Mouse (Mus musculus): ENCODE results near the gene Card9. TPM values are rescaled to one million over a fixed set of nuclear protein-coding genes. Genes with fewer than 3 reads are reported as not detected.
"Not testable (repeated sequence)": the region's sequence is repeated elsewhere in the genome, so short reads cannot be mapped to it uniquely, and the experiment has no call there.

The Card9 gene
- polyA plus RNA-seq, 1 experiment from 2014 or later, result 1.0 TPM

- H3K9me3 ChIP-seq, result no peaks in the 10 kb centered on the region
- peak within 1 kb of the TSS; percentile 97 for H3K9ac ChIP-seq
- WGBS, result under 1% methylated on average over 60 of the region's 60 CpGs
- ATAC-seq (ENCODE audit: low FRiP score, low read depth), result peak; percentile 81
- peaks cover 23% of the 10 kb centered on the region for H3K4me1 ChIP-seq
- H3K27me3 ChIP-seq (replicated peaks), result no peaks in the 10 kb centered on the region
- H3K4me3 ChIP-seq, result peak within 1 kb of the TSS; percentile 97
- no peak within 1 kb of the TSS for H3K27ac ChIP-seq
- H3K36me3 ChIP-seq, result peaks cover 73% of the 10 kb centered on the region
- peak within 1 kb of the TSS; percentile 100 for H3K4me2 ChIP-seq (replicated peaks)
Measured at GRCm38 (mm10) chr2:26389154-26389690, 28.5 kb upstream of the Card9 start, which contains the start of the genes Entr1 and Pmpca. Gene Entr1, minus strand, starts transcription at chr2:26389316. Gene Pmpca, plus strand, starts transcription at chr2:26389339.

GRCm38 (mm10) chr2:26388682-26389153 is 28.0 kb upstream of the Card9 start:
- under 1% methylated on average over 45 of the region's 45 CpGs for WGBS
- H3K27ac ChIP-seq, result no peak overlapping the region
- no peaks in the 10 kb centered on the region for H3K27me3 ChIP-seq (replicated peaks)
- peak; percentile 62 for ATAC-seq (ENCODE audit: low FRiP score, low read depth)
- H3K9ac ChIP-seq, result peak overlapping the region; percentile 97
- no peaks in the 10 kb centered on the region for H3K9me3 ChIP-seq
- peak overlapping the region; percentile 100 for H3K4me2 ChIP-seq (replicated peaks)
- H3K4me3 ChIP-seq, result peak overlapping the region; percentile 97
- peaks cover 23% of the 10 kb centered on the region for H3K4me1 ChIP-seq
- H3K36me3 ChIP-seq, result peaks cover 73% of the 10 kb centered on the region

- no peak for ATAC-seq (ENCODE audit: low FRiP score, low read depth)
- H3K36me3 ChIP-seq, result peaks cover 73% of the 10 kb centered on the region
- H3K9ac ChIP-seq, result peak overlapping the region; percentile 97
- H3K4me1 ChIP-seq, result peaks cover 23% of the 10 kb centered on the region
- H3K9me3 ChIP-seq, result no peaks in the 10 kb centered on the region
- peak overlapping the region; percentile 100 for H3K4me2 ChIP-seq (replicated peaks)
- 89% methylated on average over 3 of the region's 3 CpGs for WGBS
- no peak overlapping the region for H3K27ac ChIP-seq
- H3K4me3 ChIP-seq, result peak overlapping the region; percentile 97; the same call in 1 of the 2 replicates
- no peaks in the 10 kb centered on the region for H3K27me3 ChIP-seq (replicated peaks)
Measured at GRCm38 (mm10) chr2:26387713-26388112, 27.0 kb upstream of the Card9 start.

GRCm38 (mm10) chr2:26380871-26381270 is 20.2 kb upstream of the Card9 start:
- H3K27me3 ChIP-seq (replicated peaks); H3K9me3 ChIP-seq; H3K27ac ChIP-seq; H3K4me1 ChIP-seq; ATAC-seq (ENCODE audit: low FRiP score, low read depth): not testable (repeated sequence)
- H3K36me3 ChIP-seq, result peaks cover 65% of the 10 kb centered on the region
- peak overlapping the region; percentile 80 for H3K9ac ChIP-seq
- H3K4me2 ChIP-seq (replicated peaks), result peak overlapping the region; percentile 87
- peak overlapping the region; percentile 83 for H3K4me3 ChIP-seq
- WGBS, result 37% methylated on average over 6 of the region's 6 CpGs

- H3K27me3 ChIP-seq (replicated peaks), result no peaks in the 10 kb centered on the region
- no peak within 1 kb of the TSS for H3K27ac ChIP-seq
- peak within 1 kb of the TSS; percentile 83 for H3K4me3 ChIP-seq
- under 1% methylated on average over 38 of the region's 38 CpGs for WGBS
- H3K36me3 ChIP-seq, result peaks cover 65% of the 10 kb centered on the region
- ATAC-seq (ENCODE audit: low FRiP score, low read depth), result peak; percentile 95
- H3K4me1 ChIP-seq, result peaks cover 10% of the 10 kb centered on the region; the same call in 1 of the 2 replicates
- H3K9me3 ChIP-seq, result no peaks in the 10 kb centered on the region
- peak within 1 kb of the TSS; percentile 80 for H3K9ac ChIP-seq
- H3K4me2 ChIP-seq (replicated peaks), result peak within 1 kb of the TSS; percentile 87
Measured at GRCm38 (mm10) chr2:26380131-26380771, 19.5 kb upstream of the Card9 start, which contains the start of gene Snapc4. Gene Snapc4, minus strand, starts transcription at chr2:26380653.

- 96% methylated on average over 8 of the region's 8 CpGs for WGBS
- Histone ChIP-seq H3K27ac (no peak overlapping the region), H3K9ac (no peak overlapping the region), H3K9me3 (no peaks in the 10 kb centered on the region), H3K4me1 (no peaks in the 10 kb centered on the region), H3K36me3 (peaks cover 95% of the 10 kb centered on the region), H3K4me3 (no peak overlapping the region), H3K27me3 (replicated peaks) (no peaks in the 10 kb centered on the region), H3K4me2 (replicated peaks) (no peak overlapping the region)
- no peak for ATAC-seq (ENCODE audit: low FRiP score, low read depth)
Measured at GRCm38 (mm10) chr2:26372396-26372795, 11.7 kb upstream of the Card9 start.

- no peak overlapping the region for H3K9ac ChIP-seq
- no peak overlapping the region for H3K27ac ChIP-seq
- no peak overlapping the region for H3K4me2 ChIP-seq (replicated peaks)
- H3K36me3 ChIP-seq, result peaks cover 95% of the 10 kb centered on the region
- no peaks in the 10 kb centered on the region for H3K27me3 ChIP-seq (replicated peaks)
- H3K9me3 ChIP-seq, result no peaks in the 10 kb centered on the region
- ATAC-seq (ENCODE audit: low FRiP score, low read depth), result no peak
- 96% methylated on average over 1 of the region's 1 CpGs for WGBS
- H3K4me1 ChIP-seq, result no peaks in the 10 kb centered on the region
- H3K4me3 ChIP-seq, result no peak overlapping the region
Measured at GRCm38 (mm10) chr2:26368572-26368971, 7.9 kb upstream of the Card9 start.

GRCm38 (mm10) chr2:26367911-26368310 is 7.2 kb upstream of the Card9 start:
- no peaks in the 10 kb centered on the region for H3K27me3 ChIP-seq (replicated peaks)
- no peak overlapping the region for H3K4me2 ChIP-seq (replicated peaks)
- no peak overlapping the region for H3K9ac ChIP-seq
- 94% methylated on average over 6 of the region's 6 CpGs for WGBS
- no peak for ATAC-seq (ENCODE audit: low FRiP score, low read depth)
- no peaks in the 10 kb centered on the region for H3K4me1 ChIP-seq
- H3K4me3 ChIP-seq, result no peak overlapping the region
- H3K36me3 ChIP-seq, result peaks cover 95% of the 10 kb centered on the region
- H3K27ac ChIP-seq, result no peak overlapping the region
- no peaks in the 10 kb centered on the region for H3K9me3 ChIP-seq

GRCm38 (mm10) chr2:26364738-26365465 is 4.2 kb upstream of the Card9 start:
- no peak for ATAC-seq (ENCODE audit: low FRiP score, low read depth)
- Histone ChIP-seq H3K4me3 (no peak overlapping the region), H3K9ac (no peak overlapping the region), H3K4me1 (no peaks in the 10 kb centered on the region), H3K4me2 (replicated peaks) (no peak overlapping the region), H3K9me3 (no peaks in the 10 kb centered on the region), H3K27me3 (replicated peaks) (no peaks in the 10 kb centered on the region), H3K36me3 (peaks cover 71% of the 10 kb centered on the region), H3K27ac (no peak overlapping the region)
- 93% methylated on average over 10 of the region's 10 CpGs for WGBS

- 95% methylated on average over 5 of the region's 5 CpGs for WGBS
- Histone ChIP-seq H3K27ac (no peak overlapping the region), H3K9me3 (no peaks in the 10 kb centered on the region), H3K4me3 (no peak overlapping the region), H3K36me3 (peaks cover 57% of the 10 kb centered on the region), H3K4me2 (replicated peaks) (no peak overlapping the region), H3K9ac (no peak overlapping the region), H3K27me3 (replicated peaks) (no peaks in the 10 kb centered on the region), H3K4me1 (no peaks in the 10 kb centered on the region)
- ATAC-seq (ENCODE audit: low FRiP score, low read depth), result no peak
Measured at GRCm38 (mm10) chr2:26363481-26363880, 2.8 kb upstream of the Card9 start.

GRCm38 (mm10) chr2:26362991-26363390 is 2.3 kb upstream of the Card9 start:
- Histone ChIP-seq H3K27ac (no peak overlapping the region), H3K9me3 (no peaks in the 10 kb centered on the region), H3K36me3 (peaks cover 52% of the 10 kb centered on the region), H3K4me2 (replicated peaks) (no peak overlapping the region), H3K4me3 (no peak overlapping the region), H3K4me1 (no peaks in the 10 kb centered on the region), H3K9ac (no peak overlapping the region), H3K27me3 (replicated peaks) (no peaks in the 10 kb centered on the region)
- ATAC-seq (ENCODE audit: low FRiP score, low read depth), result no peak
- WGBS, result 86% methylated on average over 5 of the region's 5 CpGs

GRCm38 (mm10) chr2:26359983-26360382 is 735 bp downstream of the Card9 start:
- 91% methylated on average over 6 of the region's 6 CpGs for WGBS
- H3K9me3 ChIP-seq, result no peaks in the 10 kb centered on the region
- ATAC-seq (ENCODE audit: low FRiP score, low read depth), result no peak

More at GRCm38 (mm10) chr2:26359983-26360382, 735 bp downstream of the Card9 start:
- Histone ChIP-seq H3K4me1 (no peaks in the 10 kb centered on the region), H3K4me2 (replicated peaks) (no peak overlapping the region), H3K27ac (no peak overlapping the region), H3K4me3 (no peak overlapping the region), H3K9ac (no peak overlapping the region), H3K27me3 (replicated peaks) (no peaks in the 10 kb centered on the region), H3K36me3 (peaks cover 22% of the 10 kb centered on the region)

Data from neural tube, embryonic 12.5 days (tissue).